8 mouse cellular contexts compared by ENCODE assay signal in genomic region chr8:123982826-123983400, GRCm38 (mm10). TPM values are rescaled to one million over a fixed set of nuclear protein-coding genes. Genes with fewer than 3 reads are reported as not detected.
DNase-seq lines count a peak whose midpoint lies in the region; ATAC-seq and TF ChIP-seq lines count a peak whose summit lies in the region.

Abcb10 (minus strand) TSS chr8:123983122.

- peak; percentile 95 for DNase-seq in Muller cell, postnatal 12 days (ENCODE audit: inconsistent ontology term)
- DNase-seq in cerebellum, adult 9-11 months, result peak; percentile 92
- peak; percentile 31 to 76 for DNase-seq in frontal cortex, adult 2 months (ENCODE audit: extremely low spot score in 1 of 2, low spot score in 1 of 2)
- peak; percentile 89 for DNase-seq in hindbrain, embryonic 10.5 days (ENCODE audit: low spot score)
- DNase-seq in layer of hippocampus, adult 9-10 months (ENCODE audit: low spot score), result peak; percentile 55
- DNase-seq in thymus, adult 2 months, result peak; percentile 56

- H3K4me1 ChIP-seq in hindbrain, embryonic 10.5 days (replicated peaks), result peaks cover 27% of the 10 kb centered on the region
- peaks cover 18% of the 10 kb centered on the region for H3K4me1 ChIP-seq in lung, embryonic 15.5 days
- H3K4me1 ChIP-seq in olfactory bulb, adult 2 months (ENCODE audit: control insufficient read depth, insufficient read depth, low read length), result peaks cover 8% of the 10 kb centered on the region
- H3K4me1 ChIP-seq in thymus, adult 2 months (replicated peaks; ENCODE audit: control insufficient read depth, insufficient read depth, low read length), result peaks cover 22% of the 10 kb centered on the region

- H3K4me3 ChIP-seq in hindbrain, embryonic 10.5 days, result peak within 1 kb of the TSS; percentile 93
- H3K4me3 ChIP-seq in lung, embryonic 15.5 days, result peak within 1 kb of the TSS; percentile 85
- peak within 1 kb of the TSS; percentile 74 for H3K4me3 ChIP-seq in olfactory bulb, adult 2 months (ENCODE audit: insufficient read depth, low read depth, low read length)
- peak within 1 kb of the TSS; percentile 91 for H3K4me3 ChIP-seq in thymus, adult 2 months (ENCODE audit: control insufficient read depth, insufficient read depth, low read length)

- peak; percentile 62 for TF ChIP-seq POLR2A in olfactory bulb, adult 2 months (IDR thresholded peaks at IDR 0.05; ENCODE audit: insufficient read depth, low read depth, low read length)
- TF ChIP-seq POLR2A in thymus, adult 2 months (IDR thresholded peaks at IDR 0.05; ENCODE audit: control insufficient read depth, extremely low read depth, insufficient read depth, low read length, poor library complexity), result 0 out of 2 replicates have a peak, but pooled peaks have one; percentile 24

- H3K9me3 ChIP-seq in hindbrain, embryonic 10.5 days, result no peaks in the 10 kb centered on the region
- H3K9me3 ChIP-seq in lung, embryonic 15.5 days, result no peaks in the 10 kb centered on the region

- TF ChIP-seq CTCF in olfactory bulb, adult 2 months (IDR thresholded peaks at IDR 0.05; ENCODE audit: insufficient read depth, low read depth, low read length), result no peak
- TF ChIP-seq CTCF in thymus, adult 2 months (IDR thresholded peaks at IDR 0.05; ENCODE audit: borderline replicate concordance, control insufficient read depth, extremely low read depth, insufficient read depth, low read length, poor library complexity), result peak; percentile 46; the same call in 1 of the 2 replicates

- peak within 1 kb of the TSS; percentile 97 for H3K4me2 ChIP-seq in lung, embryonic 15.5 days

- H3K36me3 ChIP-seq in hindbrain, embryonic 10.5 days, result no peaks in the 10 kb centered on the region
- no peaks in the 10 kb centered on the region for H3K36me3 ChIP-seq in lung, embryonic 15.5 days
- no peaks in the 10 kb centered on the region for H3K36me3 ChIP-seq in thymus, adult 2 months (ENCODE audit: control insufficient read depth, insufficient read depth, low read length)

- peak within 1 kb of the TSS; percentile 88 for H3K27ac ChIP-seq in hindbrain, embryonic 10.5 days
- H3K27ac ChIP-seq in lung, embryonic 15.5 days, result peak within 1 kb of the TSS; percentile 92
- peak within 1 kb of the TSS; percentile 60 for H3K27ac ChIP-seq in olfactory bulb, adult 2 months (ENCODE audit: insufficient read depth, low read depth, low read length)
- no peak within 1 kb of the TSS for H3K27ac ChIP-seq in thymus, adult 2 months (ENCODE audit: control insufficient read depth, insufficient read depth, low read length)

- H3K9ac ChIP-seq in lung, embryonic 15.5 days, result peak within 1 kb of the TSS; percentile 78

- ATAC-seq in lung, embryonic 15.5 days (ENCODE audit: borderline replicate concordance, extremely low read depth, low FRiP score, low TSS enrichment), result peak; percentile 94

- WGBS in hindbrain, embryonic 10.5 days, result under 1% methylated on average over 56 of the region's 56 CpGs
- WGBS in lung, embryonic 15.5 days, result under 1% methylated on average over 54 of the region's 56 CpGs
- WGBS in olfactory bulb, adult 2 months, result under 1% methylated on average over 56 of the region's 56 CpGs
- 1% methylated on average over 54 of the region's 56 CpGs for WGBS in thymus, adult 2 months

- H3K27me3 ChIP-seq in hindbrain, embryonic 10.5 days (ENCODE audit: insufficient read depth, poor library complexity, severe bottlenecking), result peaks cover 4% of the 10 kb centered on the region; the same call in 1 of the 2 replicates
- no peaks in the 10 kb centered on the region for H3K27me3 ChIP-seq in lung, embryonic 15.5 days
- H3K27me3 ChIP-seq in thymus, adult 2 months (ENCODE audit: control insufficient read depth, insufficient read depth, low read length), result no peaks in the 10 kb centered on the region; the same call in 1 of the 2 replicates

RNA-seq across cellular contexts. Expression of gene Abcb10, which starts in this region (rescaled TPM):
- 14.5 and 18.4 TPM in 2 replicates for polyA plus RNA-seq in frontal cortex, adult 2 months (2012; rRNA removed)
- polyA plus RNA-seq in hindbrain, embryonic 10.5 days (2016; fragmentation: Nextera tagmentation; extraction: Ambion mirVana), result 19.5 and 21.4 TPM in 2 replicates
- 16.3 TPM in 2 replicates for polyA plus RNA-seq in lung, embryonic 15.5 days (2015; fragmentation: Nextera tagmentation; extraction: Ambion mirVana)
- not detected in 2 replicates for polyA plus RNA-seq in olfactory bulb, adult 2 months (2012; ENCODE audit: insufficient read depth, insufficient read length, low replicate concordance, missing spikeins)
- polyA plus RNA-seq in thymus, adult 2 months (2012; rRNA removed), result 5.4 and 5.5 TPM in 2 replicates
